Mouse (Mus musculus) cerebellum, adult 11 months (tissue): ENCODE data around the gene P2rx7.

ENCODE experiments used
- DNase-seq: peaks from one replicate; pipeline ENCODE4 v3.0.0; 2022

P2rx7 gene

DNA sequence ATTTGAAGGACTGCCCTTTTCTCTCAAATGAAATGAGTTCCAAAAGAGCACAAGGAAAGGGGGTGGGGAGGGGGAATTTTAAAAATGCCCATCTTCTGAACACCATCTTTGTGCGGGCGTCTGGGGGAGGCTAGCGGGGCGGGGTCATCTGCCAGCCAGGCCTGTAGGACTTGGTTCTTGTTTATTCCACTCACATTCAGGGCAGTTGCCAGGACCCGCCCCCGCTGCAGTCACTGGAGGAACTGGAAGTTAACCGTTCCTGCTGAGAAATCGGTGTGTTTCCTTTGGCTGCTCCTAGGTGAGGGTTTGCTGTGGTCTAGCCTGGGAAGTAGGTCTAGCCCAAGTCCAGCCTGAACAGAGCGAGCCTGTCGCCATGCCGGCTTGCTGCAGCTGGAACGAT, at the start of gene P2rx7:
Gene P2rx7, plus strand, starts transcription at position 211 of the 400 bp plus-strand sequence.
- DNase-seq, result no peak

DNA sequence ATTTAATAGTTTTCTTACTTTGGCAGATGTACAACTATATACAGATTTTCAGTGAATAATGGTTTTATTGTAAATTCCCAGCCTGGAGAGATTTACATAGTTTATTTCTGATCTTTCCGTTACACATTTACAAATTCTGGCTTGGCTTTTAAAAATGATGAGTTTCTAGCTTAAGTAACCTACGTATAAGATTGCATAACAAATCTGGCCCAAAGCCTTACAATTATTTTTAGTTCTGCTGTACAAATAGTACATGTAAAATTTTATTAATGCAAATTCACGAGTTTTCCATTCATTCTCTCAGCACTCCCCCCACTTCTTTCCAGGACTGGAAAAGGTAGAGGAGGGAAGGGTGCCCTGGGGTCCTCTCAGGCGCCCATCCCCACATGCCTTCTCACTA, 48.2 kb upstream of the P2rx7 start:
- DNase-seq, result no peak

DNA sequence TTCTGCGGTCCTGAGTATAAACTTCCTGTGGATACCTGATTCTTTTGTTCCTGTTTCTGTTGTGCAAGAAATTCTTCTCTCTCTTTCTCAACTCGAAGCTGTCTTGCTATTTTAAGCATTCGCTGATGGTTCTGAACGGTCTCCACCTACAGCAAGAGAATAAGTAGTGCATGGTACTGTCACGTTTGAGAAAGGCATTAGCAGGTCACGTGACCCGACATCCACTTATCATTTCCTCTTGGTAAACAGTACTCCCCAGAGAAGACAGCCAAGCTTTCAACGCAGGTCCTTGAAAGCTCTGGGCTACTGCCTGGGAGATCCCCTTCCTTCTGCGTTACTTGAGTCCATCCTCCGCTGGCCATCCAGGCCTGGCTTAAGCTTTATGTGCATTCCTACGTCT, 41.5 kb upstream of the P2rx7 start:
- DNase-seq, result no peak

DNA sequence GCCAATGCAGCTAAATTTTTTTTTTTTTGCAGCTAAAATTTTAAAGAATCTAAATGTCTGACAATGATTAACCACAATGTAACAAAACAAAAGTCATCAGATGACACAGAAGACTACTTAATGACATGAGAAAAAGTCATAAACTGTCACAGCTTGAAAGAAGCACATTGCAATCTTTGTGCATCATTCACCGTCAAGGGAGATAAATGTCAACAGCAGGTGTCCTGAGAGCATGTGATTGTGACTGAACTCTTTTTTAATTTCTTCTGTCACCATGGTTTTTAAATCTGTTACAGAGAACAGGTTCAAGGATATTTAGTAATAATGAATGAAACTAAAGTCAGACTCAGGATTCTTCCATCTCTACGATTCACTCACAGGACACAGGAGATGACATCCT, 38.8 kb upstream of the P2rx7 start:
- DNase-seq, result no peak

DNA sequence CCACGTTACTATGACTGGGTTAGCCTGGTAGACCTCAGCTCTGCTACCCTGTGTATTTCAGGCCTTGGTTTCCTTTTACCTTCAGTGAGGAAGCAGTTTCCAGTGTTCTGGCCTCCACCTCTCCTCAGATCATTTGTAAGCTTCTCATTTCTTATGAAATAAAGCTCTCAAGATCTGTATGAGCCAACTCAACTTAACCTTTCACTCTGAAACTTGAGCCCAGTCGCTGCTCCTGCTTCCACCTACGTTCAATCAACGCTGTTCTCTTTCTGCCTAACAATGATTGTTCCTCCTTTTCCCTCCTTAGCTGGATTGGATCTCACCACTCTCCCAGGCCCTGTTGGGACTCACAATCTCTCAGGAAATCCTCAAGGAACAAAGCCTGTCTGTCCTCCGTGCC, 32.1 kb upstream of the P2rx7 start:
- DNase-seq, result no peak

DNA sequence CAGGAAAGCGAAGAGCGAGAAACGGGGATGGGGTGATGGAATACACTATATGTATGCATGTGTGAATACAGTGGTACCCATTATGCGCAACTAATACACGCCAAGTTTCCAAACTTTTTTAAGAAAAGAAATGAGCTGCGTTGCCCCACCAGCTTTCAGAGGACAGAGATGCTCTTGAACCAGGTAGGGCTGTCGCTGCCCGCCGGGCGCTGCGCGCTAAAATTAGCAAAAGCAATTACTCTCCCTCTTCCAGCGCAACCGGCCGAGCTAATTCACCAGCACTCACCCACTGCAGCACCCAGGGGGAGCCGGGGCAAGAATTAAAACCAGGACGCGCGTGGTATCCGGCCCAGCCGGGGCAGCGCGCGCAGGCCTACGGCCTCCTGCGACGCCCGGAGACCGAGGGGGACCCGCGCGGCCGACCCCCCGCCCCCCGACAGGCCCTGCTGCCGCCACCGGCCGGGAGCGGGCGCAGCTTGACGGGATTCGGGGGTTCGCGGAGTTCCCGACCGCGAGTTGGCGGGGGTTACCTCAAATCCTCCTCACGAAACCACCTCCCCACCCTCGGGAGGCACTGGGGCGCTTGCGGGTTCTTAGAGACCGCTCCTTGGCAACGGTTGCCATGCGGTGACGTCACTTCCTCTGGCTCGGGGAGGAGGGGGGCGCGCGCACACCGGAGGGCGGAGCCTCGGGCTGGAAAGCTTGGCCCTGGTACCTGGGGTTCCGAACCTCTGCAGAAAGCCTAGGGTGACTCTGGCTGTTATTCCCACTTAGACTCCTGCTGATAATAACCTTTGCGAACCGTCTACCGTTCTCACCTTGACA, 29.6 kb upstream of the P2rx7 start, which contains the start of gene Ift81:
Gene Ift81, minus strand, starts transcription at position 611 of the 825 bp plus-strand sequence.
- DNase-seq, result peak; percentile 97

DNA sequence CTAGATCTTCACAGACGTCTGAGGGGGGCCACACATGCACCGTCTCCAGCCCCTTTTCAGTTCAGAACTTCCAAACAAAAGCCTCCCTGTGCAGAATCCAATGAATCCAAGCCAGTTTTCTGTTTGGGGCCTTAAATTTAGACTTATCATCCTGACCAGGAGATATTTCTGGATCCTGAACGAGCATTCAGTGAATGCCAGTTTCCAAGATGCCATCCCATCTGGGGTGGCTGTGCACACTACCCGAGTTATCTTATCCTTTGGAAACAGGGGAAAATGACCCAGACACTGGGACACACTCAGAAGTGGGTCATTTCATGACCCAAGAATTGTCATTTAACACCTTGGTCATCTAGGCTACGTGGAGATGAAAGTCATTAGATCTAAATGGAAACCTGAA, 26.0 kb upstream of the P2rx7 start:
- DNase-seq, result no peak

DNA sequence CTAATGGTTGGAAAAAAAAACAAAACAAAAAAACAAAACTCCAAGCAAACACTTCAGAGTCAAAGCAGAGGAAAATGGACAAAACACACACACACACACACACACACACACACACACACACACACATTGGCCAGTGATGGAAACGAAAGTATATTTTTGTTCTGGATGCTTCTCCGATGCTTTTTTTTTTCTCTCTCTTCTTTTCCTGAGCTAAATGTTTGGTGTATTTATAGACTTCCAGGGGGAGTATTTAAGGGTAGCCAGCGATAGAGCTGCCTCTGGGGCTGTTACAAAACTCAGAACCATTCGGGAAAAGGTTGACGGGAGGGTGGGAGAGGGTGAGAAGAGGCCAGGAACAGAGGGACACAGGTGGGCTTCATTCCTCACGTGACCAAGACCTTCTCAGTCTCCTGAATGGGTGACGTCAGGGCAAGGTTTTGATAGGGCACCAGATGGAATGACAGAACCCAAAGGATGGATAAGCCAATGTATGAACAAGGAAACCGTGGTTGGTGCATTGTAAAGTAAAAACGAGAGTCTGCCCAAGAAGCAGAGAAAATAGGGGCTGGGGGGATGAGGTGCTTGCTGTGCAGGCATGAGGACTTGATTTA, 23.9 kb upstream of the P2rx7 start:
- no peak for DNase-seq

DNA sequence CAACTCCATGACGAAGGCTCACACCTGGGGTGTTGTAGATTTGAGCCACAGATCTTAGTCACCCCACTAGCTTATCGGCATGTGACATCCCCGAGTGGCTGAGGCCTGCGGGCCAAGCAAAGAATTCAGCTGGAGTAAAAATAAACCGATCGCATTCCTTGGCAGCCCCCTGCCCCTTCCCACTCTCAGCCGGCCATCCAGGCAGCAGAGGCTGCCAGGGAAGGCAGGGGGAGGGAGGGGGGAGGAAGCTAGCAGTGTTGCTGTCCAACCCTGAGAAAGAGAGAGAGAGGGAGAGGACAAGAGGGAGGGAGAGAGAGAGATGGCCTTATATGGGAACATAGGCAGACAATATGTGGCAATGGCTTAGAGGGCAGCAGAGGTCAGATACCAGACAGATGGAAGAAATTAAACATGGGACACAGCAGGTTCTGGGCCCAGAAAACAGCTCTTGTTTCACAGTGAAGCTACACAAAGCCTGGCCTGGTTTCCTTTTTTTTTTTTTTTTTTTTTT, 22.3 kb upstream of the P2rx7 start:
- no peak for DNase-seq

DNA sequence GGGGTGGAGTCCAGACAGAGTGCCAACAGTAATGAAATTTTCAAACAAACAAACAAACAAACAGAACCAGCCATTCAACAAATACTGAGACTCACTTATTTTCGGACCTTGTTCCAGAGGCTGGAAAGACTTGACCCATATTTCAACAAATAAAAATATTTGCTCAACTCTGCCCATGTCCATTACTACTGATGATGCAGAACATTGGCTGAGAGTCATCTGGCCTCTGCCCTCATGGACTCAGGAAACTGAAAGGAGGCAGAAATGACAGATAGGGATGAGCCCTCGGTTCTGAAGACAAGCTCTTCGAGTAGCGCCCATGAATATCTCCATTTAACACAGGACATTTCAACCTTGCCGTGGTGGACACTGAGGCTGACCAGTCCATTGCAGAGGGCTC, 21.2 kb upstream of the P2rx7 start:
- DNase-seq, result no peak

DNA sequence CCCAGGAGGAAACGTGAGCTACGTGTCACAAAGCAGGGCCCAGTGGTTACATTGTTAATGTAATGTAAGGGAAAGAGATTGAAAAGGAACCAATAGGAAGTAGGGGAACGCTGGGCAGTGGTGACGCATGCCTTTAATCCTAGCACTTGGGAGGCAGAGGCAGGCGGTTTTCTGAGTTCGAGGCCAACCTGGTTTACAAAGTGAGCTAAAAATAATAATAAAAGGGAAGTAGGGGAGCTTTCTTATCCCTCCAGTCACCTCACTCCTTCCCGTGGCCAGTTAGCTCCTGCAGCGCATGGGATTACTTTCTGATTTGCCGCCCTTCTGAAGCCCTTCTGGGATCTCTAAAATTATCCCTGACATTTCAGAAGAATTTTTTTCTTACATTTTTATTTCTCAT, 19.9 kb upstream of the P2rx7 start:
- DNase-seq, result no peak

DNA sequence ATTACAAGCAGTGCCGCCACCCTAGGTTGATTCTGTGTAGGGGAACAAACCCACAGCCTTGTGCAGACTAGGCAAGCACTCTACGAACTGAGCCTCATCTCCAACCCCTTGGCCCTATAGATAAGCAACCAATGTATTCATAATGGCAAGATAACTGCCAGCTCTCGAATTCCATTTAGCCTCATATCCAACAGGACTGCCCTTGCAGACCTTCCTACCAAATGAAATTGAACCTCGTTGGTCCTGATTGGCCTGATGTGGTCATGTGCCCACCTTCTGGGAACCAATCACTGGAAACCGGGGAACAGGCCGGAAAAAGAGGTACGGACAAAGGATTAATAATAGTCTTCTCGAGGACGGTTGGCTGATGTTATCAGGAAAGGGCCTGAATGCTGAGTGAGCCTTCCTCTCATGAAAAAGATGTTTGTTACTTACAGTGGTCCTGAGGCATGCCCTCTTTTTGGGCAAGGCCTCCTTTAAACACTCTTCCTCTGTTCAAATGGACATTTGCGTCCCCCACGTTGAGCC, 18.7 kb upstream of the P2rx7 start:
- no peak for DNase-seq

DNA sequence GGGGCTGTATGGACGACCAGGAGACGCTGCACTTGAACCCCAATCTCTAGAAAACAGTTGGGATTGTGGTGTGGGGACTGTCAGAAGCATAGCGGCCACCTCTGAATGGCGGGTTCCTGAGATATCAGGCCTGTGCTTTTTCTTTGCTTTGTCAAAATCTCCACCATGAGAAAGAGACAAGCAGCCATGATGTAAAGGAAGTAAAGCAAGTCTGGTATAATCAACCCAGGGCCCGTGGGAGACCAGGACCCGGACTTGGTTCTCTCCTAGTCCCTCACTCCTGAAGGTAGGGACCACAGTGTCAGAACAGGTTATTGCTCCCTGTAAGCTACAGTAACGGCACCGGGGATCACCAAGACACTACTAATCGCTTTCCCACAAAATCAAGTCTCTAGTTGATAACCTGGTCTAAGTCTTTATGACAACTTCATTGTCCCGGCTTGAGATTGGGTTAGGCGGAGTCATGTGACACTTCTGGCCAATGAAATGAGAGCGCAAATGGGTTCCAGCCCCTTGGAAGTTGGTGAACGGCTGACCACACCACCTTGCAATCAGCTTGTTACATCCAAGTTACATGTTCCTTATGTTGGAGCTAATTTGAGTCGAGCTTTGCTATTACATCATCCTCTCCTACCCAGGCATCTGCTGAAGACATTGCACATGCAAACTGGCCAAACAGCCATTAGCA, 18.0 kb upstream of the P2rx7 start:
- DNase-seq, result no peak

DNA sequence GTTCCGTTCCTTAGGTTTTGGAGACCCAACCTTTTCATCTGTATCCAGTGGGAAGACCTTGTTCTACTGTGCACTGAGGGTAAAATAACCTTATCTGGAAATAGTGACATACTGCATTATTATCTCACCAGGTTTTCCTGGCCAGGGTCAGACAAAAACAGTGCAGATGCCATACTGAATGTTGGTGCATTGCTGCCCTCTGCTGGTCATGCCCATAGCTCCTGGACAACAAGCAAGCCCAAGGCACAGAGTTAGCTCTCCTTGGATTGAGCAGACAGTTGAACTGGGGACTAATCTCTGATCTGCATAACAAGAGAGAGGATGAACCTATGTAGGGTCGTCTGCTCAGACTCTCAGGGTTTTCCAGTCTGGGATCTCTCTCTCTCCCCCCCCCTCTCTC, 16.5 kb upstream of the P2rx7 start:
- peak; percentile 89 for DNase-seq

DNA sequence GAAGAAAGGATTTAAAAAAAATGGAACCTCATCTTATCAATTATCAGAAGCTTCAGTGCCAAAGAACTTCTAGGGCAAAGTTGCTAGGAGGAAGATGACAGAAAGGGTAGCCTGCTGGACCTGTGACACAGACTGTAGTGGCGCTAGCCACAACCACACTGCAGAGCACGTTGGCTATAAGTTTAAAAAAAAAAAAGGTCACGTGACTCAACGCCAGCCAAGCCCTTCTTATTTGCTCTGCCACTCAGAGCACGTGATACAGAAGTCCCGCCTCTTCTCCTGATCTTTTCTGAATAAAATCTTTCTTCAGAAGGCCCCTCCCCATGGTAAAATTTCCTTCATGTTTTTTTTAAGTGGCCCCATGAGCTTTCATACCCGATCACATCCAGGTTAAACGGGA, 8.5 kb upstream of the P2rx7 start:
- no peak for DNase-seq

DNA sequence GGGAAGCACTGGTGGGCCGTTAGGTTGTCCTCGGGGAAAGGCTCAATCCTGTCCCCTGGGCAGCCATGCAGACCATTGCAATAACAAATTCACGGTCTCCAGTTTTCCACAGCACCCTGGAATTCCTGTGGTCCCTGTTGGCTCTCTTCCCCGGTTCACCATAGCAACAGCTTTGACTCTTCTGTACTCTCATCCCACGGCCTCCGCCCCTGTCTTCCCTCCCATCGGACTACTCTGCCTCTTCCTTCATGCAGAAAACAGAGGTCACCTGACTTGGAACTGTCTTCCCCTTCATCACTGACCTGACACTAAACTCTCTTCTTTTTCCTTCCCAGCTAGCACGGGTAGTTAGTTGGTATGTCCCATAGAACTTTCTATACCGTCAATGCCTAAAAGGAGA, 7.4 kb upstream of the P2rx7 start:
- DNase-seq, result no peak

DNA sequence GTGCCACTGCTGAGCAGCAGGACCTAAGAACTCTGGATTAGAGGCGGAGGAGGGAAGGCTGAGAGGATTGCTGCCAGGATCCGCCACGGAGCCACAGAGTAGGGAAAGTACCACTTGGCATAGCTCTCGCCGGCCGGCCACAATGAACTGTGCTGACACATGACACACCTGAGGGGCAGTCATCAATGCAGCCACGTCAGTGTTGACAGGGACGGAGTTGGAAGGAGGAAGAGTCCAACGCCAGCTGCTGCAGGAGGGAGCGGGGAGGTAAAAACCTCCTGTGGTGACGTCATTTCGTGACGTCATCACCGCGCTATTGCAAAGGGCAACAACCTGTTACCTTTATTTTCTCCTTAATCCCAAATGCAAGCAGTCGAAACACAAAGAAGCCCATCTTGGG, 6.8 kb upstream of the P2rx7 start:
- DNase-seq, result no peak

DNA sequence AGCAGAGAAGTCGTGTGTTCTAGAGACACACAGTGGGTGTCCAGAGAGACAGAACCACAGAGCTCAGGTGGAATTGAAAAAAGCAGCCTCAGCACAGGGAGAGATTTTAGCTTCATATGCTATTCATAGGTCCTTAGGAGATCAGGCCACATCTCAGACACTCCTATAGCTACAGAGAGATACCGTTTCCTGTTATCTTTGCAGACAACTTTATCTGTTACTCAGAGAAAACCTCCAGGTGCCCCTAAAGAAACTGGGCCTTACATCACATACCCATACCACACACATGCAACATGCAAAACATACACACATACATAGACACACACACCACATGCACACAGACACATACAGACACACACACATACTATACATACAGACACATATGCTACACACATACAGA, 5.4 kb upstream of the P2rx7 start:
- no peak for DNase-seq

DNA sequence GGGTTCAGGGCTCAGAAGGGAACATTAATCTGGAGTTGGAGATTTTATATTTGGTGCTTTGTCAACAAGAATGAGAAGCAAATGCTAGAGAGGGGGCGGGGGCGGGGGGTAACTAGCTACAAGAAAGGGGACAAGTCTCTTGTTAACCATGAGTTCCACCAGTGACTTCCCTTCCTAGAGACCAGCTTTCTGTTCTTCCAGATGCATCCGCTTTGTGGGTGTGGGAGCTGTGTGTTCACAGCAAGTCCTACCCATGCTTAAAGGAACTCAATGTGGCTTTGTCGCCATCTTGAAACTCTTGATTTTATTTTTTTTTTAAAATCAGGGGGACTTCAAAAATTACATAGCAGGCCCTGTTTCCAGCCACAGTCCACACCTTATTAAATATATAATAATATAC, 4.2 kb upstream of the P2rx7 start:
- no peak for DNase-seq

DNA sequence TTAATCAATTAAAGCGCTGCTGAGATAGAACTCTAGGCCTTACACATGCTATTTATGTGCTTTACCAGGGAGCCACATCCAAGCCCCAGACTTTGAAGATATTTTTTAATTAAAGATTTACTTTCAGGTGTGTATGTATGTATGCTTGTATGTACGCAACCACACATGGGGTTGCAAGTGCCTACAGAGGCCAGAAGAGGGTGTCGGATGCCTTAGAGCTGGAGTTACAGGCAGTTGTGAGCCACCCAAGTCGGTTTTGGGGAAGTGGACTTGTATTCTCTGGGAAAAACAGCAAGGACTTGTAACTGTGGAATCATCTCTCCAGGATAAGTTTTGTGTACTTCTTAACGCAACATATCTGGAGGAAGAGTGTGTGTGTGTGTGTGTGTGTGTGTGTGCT, 3.7 kb upstream of the P2rx7 start:
- no peak for DNase-seq

DNA sequence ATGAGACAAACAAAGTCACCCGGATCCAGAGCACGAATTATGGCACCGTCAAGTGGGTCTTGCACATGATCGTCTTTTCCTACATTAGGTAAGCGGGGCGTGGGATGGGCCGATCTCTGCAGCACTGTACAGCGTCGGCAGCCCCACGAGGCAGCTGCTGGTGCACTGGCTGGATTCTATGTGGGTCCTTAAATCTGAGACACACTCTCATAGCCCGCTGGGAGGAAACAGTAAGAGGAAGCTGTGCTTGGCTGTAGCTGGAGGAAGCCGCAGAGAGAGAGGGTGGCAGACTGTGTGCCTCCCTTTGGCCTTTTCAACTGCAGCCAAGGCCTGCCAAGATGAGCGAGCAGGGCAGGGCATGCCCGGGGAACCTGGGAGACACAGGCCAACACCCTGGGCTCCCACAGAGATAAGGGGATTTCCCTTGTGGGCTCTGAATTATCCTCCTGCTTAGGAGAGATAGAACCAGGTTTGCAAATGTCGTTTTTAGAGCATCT, 448 bp downstream of the P2rx7 start:
- no peak for DNase-seq

DNA sequence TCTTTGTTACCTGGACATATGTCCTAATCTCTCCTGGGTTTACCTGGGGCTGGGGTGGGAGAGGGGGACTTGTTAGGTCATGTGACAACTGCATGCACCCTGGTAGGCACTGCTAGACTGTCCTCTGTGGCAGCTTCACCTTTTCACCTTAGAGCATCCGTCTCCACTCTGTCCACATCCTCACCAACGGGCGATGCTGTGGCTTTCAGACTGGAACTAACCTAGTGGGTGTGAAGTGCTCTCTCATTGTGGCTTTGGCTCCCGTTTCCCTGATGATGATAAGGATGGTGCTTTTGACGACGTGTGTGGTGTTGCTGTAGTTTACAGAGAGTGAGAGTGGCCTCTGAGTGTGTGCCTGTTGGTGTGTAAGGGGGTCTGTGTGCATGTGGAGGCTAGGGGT, 1.6 kb downstream of the P2rx7 start:
- no peak for DNase-seq

DNA sequence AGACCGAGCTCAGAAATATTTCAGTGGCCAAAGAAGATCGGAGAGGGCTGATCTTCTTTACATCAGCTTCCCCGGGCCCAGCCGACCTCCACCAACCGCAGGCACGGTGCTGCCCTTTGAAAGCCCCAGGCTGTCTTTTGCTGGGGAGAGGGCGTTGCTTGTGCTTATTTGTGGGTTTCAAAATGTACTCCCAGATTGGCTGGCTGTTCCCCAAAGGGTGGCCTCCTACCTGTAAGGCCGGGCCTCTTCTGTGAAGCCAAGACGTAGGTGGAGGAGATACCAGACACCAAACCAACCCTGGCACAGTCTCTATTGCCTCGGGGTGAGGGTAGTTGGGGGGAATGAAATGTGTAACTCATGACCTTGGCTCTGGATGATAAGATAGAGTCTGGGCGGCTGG, 2.3 kb downstream of the P2rx7 start:
- no peak for DNase-seq
